Mouse (Mus musculus): ENCODE results near the gene Acod1. TPM values are rescaled to one million over a fixed set of nuclear protein-coding genes. Genes with fewer than 3 reads are reported as not detected.
A peak's percentile ranks its signal among the peaks of the same experiment; 100 is the strongest.

Gene Acod1
- polyA plus RNA-seq, 1 experiment from 2014 or later = not detected

GRCm38 (mm10) chr14:103095036-103095435, 48.3 kb downstream of the Acod1 start:
- H3K36me3 ChIP-seq (ENCODE audit: control insufficient read depth, insufficient read depth, low read length) = no peaks in the 10 kb centered on the region

GRCm38 (mm10) chr14:103095826-103096225, 49.0 kb downstream of the Acod1 start:
- H3K4me3 ChIP-seq (ENCODE audit: low read depth, low read length) = no peak overlapping the region
- 90% methylated on average over 8 of the region's 8 CpGs for WGBS
- H3K36me3 ChIP-seq (ENCODE audit: control insufficient read depth, insufficient read depth, low read length) = no peaks in the 10 kb centered on the region
- no peak overlapping the region for H3K4me2 ChIP-seq
- no peak overlapping the region for H3K9ac ChIP-seq (ENCODE audit: low read length)
- no peaks in the 10 kb centered on the region for H3K9me3 ChIP-seq (ENCODE audit: control insufficient read depth, low read length)
- H3K27ac ChIP-seq (ENCODE audit: low read depth, low read length) = no peak overlapping the region
- peaks cover 8% of the 10 kb centered on the region; the same call in 1 of the 2 replicates for H3K4me1 ChIP-seq (ENCODE audit: control insufficient read depth, insufficient read depth, low read length)
- H3K27me3 ChIP-seq (ENCODE audit: control insufficient read depth, insufficient read depth, low read length) = no peaks in the 10 kb centered on the region
- no peak for ATAC-seq (ENCODE audit: low FRiP score)
- DNase-seq (ENCODE audit: low spot score, missing footprints) = peak; percentile 82

More at GRCm38 (mm10) chr14:103095036-103095435, 48.3 kb downstream of the Acod1 start:
- Histone ChIP-seq H3K4me1 (ENCODE audit: control insufficient read depth, insufficient read depth, low read length) (peaks cover 8% of the 10 kb centered on the region; the same call in 1 of the 2 replicates), H3K27ac (ENCODE audit: low read depth, low read length) (no peak overlapping the region), H3K9ac (ENCODE audit: low read length) (no peak overlapping the region), H3K27me3 (ENCODE audit: control insufficient read depth, insufficient read depth, low read length) (no peaks in the 10 kb centered on the region), H3K4me2 (no peak overlapping the region), H3K9me3 (ENCODE audit: control insufficient read depth, low read length) (no peaks in the 10 kb centered on the region), H3K4me3 (ENCODE audit: low read depth, low read length) (no peak overlapping the region)
- 95% methylated on average over 8 of the region's 8 CpGs for WGBS
- DNase-seq (ENCODE audit: low spot score, missing footprints) (peak; percentile 21), ATAC-seq (ENCODE audit: low FRiP score) (no peak)

GRCm38 (mm10) chr14:103096621-103097020, 49.8 kb downstream of the Acod1 start:
- 87% methylated on average over 6 of the region's 6 CpGs for WGBS
- Histone ChIP-seq H3K36me3 (ENCODE audit: control insufficient read depth, insufficient read depth, low read length) (no peaks in the 10 kb centered on the region), H3K4me3 (ENCODE audit: low read depth, low read length) (no peak overlapping the region), H3K4me1 (ENCODE audit: control insufficient read depth, insufficient read depth, low read length) (peaks cover 8% of the 10 kb centered on the region; the same call in 1 of the 2 replicates), H3K27me3 (ENCODE audit: control insufficient read depth, insufficient read depth, low read length) (no peaks in the 10 kb centered on the region), H3K9ac (ENCODE audit: low read length) (no peak overlapping the region), H3K27ac (ENCODE audit: low read depth, low read length) (no peak overlapping the region), H3K9me3 (ENCODE audit: control insufficient read depth, low read length) (no peaks in the 10 kb centered on the region), H3K4me2 (no peak overlapping the region)
- no peak for ATAC-seq (ENCODE audit: low FRiP score)
- DNase-seq (ENCODE audit: low spot score, missing footprints) = peak; percentile 39

- ATAC-seq (ENCODE audit: low FRiP score) (no peak), DNase-seq (ENCODE audit: low spot score, missing footprints) (no peak)
- peak overlapping the region; percentile 63 for H3K4me2 ChIP-seq
- 3% methylated on average over 2 of the region's 2 CpGs for WGBS
- H3K9ac ChIP-seq (ENCODE audit: low read length) = peak overlapping the region; percentile 99
- H3K4me1 ChIP-seq (ENCODE audit: control insufficient read depth, insufficient read depth, low read length) = peaks cover 8% of the 10 kb centered on the region; the same call in 1 of the 2 replicates
- H3K9me3 ChIP-seq (ENCODE audit: control insufficient read depth, low read length) = no peaks in the 10 kb centered on the region
- 0 out of 2 replicates have a peak overlapping the region, but pooled peaks have one; percentile 98 for H3K27ac ChIP-seq (ENCODE audit: low read depth, low read length)
- peak overlapping the region; percentile 93 for H3K4me3 ChIP-seq (ENCODE audit: low read depth, low read length)
- H3K36me3 ChIP-seq (ENCODE audit: control insufficient read depth, insufficient read depth, low read length) = no peaks in the 10 kb centered on the region
- H3K27me3 ChIP-seq (ENCODE audit: control insufficient read depth, insufficient read depth, low read length) = no peaks in the 10 kb centered on the region
Observed at GRCm38 (mm10) chr14:103098213-103098586, 51.4 kb downstream of the Acod1 start.

GRCm38 (mm10) chr14:103098587-103099235, 51.9 kb downstream of the Acod1 start:
- peaks cover 8% of the 10 kb centered on the region; the same call in 1 of the 2 replicates for H3K4me1 ChIP-seq (ENCODE audit: control insufficient read depth, insufficient read depth, low read length)
- H3K27ac ChIP-seq (ENCODE audit: low read depth, low read length) = peak overlapping the region; percentile 98
- H3K27me3 ChIP-seq (ENCODE audit: control insufficient read depth, insufficient read depth, low read length) = no peaks in the 10 kb centered on the region
- ATAC-seq (ENCODE audit: low FRiP score) (peak; percentile 88), DNase-seq (ENCODE audit: low spot score, missing footprints) (peak; percentile 97)
- H3K36me3 ChIP-seq (ENCODE audit: control insufficient read depth, insufficient read depth, low read length) = no peaks in the 10 kb centered on the region
- 1% methylated on average over 68 of the region's 86 CpGs for WGBS
- H3K9ac ChIP-seq (ENCODE audit: low read length) = peak overlapping the region; percentile 99
- H3K4me2 ChIP-seq = peak overlapping the region; percentile 63
- no peaks in the 10 kb centered on the region for H3K9me3 ChIP-seq (ENCODE audit: control insufficient read depth, low read length)
- H3K4me3 ChIP-seq (ENCODE audit: low read depth, low read length) = peak overlapping the region; percentile 93

- Histone ChIP-seq H3K9me3 (ENCODE audit: control insufficient read depth, low read length) (no peaks in the 10 kb centered on the region), H3K4me1 (ENCODE audit: control insufficient read depth, insufficient read depth, low read length) (peaks cover 8% of the 10 kb centered on the region; the same call in 1 of the 2 replicates), H3K27ac (ENCODE audit: low read depth, low read length) (peak within 1 kb of the TSS; percentile 98), H3K27me3 (ENCODE audit: control insufficient read depth, insufficient read depth, low read length) (no peaks in the 10 kb centered on the region), H3K36me3 (ENCODE audit: control insufficient read depth, insufficient read depth, low read length) (no peaks in the 10 kb centered on the region), H3K4me2 (peak within 1 kb of the TSS; percentile 63), H3K9ac (ENCODE audit: low read length) (peak within 1 kb of the TSS; percentile 99), H3K4me3 (ENCODE audit: low read depth, low read length) (peak within 1 kb of the TSS; percentile 93)
- WGBS = under 1% methylated on average over 77 of the region's 88 CpGs
- peak; percentile 99 for DNase-seq (ENCODE audit: low spot score, missing footprints)
- ATAC-seq (ENCODE audit: low FRiP score) = peak; percentile 89
Observed at GRCm38 (mm10) chr14:103099238-103099933, 52.6 kb downstream of the Acod1 start, which contains the start of gene Fbxl3. Gene Fbxl3, minus strand, starts transcription at chr14:103099566.

GRCm38 (mm10) chr14:103100296-103100695, 53.5 kb downstream of the Acod1 start:
- H3K27ac ChIP-seq (ENCODE audit: low read depth, low read length) = no peak overlapping the region
- no peaks in the 10 kb centered on the region for H3K27me3 ChIP-seq (ENCODE audit: control insufficient read depth, insufficient read depth, low read length)
- no peak overlapping the region for H3K9ac ChIP-seq (ENCODE audit: low read length)
- no peaks in the 10 kb centered on the region for H3K36me3 ChIP-seq (ENCODE audit: control insufficient read depth, insufficient read depth, low read length)
- 84% methylated on average over 13 of the region's 13 CpGs for WGBS
- DNase-seq (ENCODE audit: low spot score, missing footprints) (peak; percentile 73), ATAC-seq (ENCODE audit: low FRiP score) (no peak)
- H3K4me3 ChIP-seq (ENCODE audit: low read depth, low read length) = no peak overlapping the region
- H3K4me1 ChIP-seq (ENCODE audit: control insufficient read depth, insufficient read depth, low read length) = peaks cover 8% of the 10 kb centered on the region; the same call in 1 of the 2 replicates
- no peaks in the 10 kb centered on the region for H3K9me3 ChIP-seq (ENCODE audit: control insufficient read depth, low read length)
- H3K4me2 ChIP-seq = peak overlapping the region; percentile 63

GRCm38 (mm10) chr14:103101171-103101570, 54.4 kb downstream of the Acod1 start:
- H3K4me3 ChIP-seq (ENCODE audit: low read depth, low read length) = no peak overlapping the region
- 82% methylated on average over 3 of the region's 3 CpGs for WGBS
- no peak overlapping the region for H3K27ac ChIP-seq (ENCODE audit: low read depth, low read length)
- H3K4me2 ChIP-seq = no peak overlapping the region
- peaks cover 8% of the 10 kb centered on the region; the same call in 1 of the 2 replicates for H3K4me1 ChIP-seq (ENCODE audit: control insufficient read depth, insufficient read depth, low read length)
- H3K9me3 ChIP-seq (ENCODE audit: control insufficient read depth, low read length) = no peaks in the 10 kb centered on the region
- ATAC-seq (ENCODE audit: low FRiP score) (no peak), DNase-seq (ENCODE audit: low spot score, missing footprints) (peak; percentile 75)
- no peaks in the 10 kb centered on the region for H3K27me3 ChIP-seq (ENCODE audit: control insufficient read depth, insufficient read depth, low read length)
- H3K9ac ChIP-seq (ENCODE audit: low read length) = no peak overlapping the region
- no peaks in the 10 kb centered on the region for H3K36me3 ChIP-seq (ENCODE audit: control insufficient read depth, insufficient read depth, low read length)

GRCm38 (mm10) chr14:103102246-103102645, 55.5 kb downstream of the Acod1 start:
- Histone ChIP-seq H3K27me3 (ENCODE audit: control insufficient read depth, insufficient read depth, low read length) (no peaks in the 10 kb centered on the region), H3K9me3 (ENCODE audit: control insufficient read depth, low read length) (no peaks in the 10 kb centered on the region), H3K4me2 (no peak overlapping the region), H3K4me3 (ENCODE audit: low read depth, low read length) (no peak overlapping the region), H3K36me3 (ENCODE audit: control insufficient read depth, insufficient read depth, low read length) (no peaks in the 10 kb centered on the region), H3K9ac (ENCODE audit: low read length) (no peak overlapping the region), H3K4me1 (ENCODE audit: control insufficient read depth, insufficient read depth, low read length) (peaks cover 6% of the 10 kb centered on the region; the same call in 1 of the 2 replicates), H3K27ac (ENCODE audit: low read depth, low read length) (no peak overlapping the region)
- DNase-seq (ENCODE audit: low spot score, missing footprints) (peak; percentile 51), ATAC-seq (ENCODE audit: low FRiP score) (no peak)
- 72% methylated on average over 6 of the region's 6 CpGs for WGBS
